Mouse (Mus musculus) forebrain, embryonic 14.5 days (tissue): Measurements from ENCODE around the gene Lrrc14b. TPM values are rescaled to one million over a fixed set of nuclear protein-coding genes. Genes with fewer than 3 reads are reported as not detected.

ENCODE experiments used
- ATAC-seq: fragments of 200-750 bp; cut with Nextera tagmentation; 2 replicates; pipeline ENCODE4 v1.8.0; 2017; ENCODE audit warnings: mild to moderate bottlenecking, moderate library complexity
- DNase-seq: peaks from one replicate; pipeline ENCODE4 v3.0.0-alpha.2; 2015; ENCODE audit warnings: low spot score
- H3K27ac ChIP-seq: fragments of 300-500 bp; sonication (generic); 2 replicates; pipeline ENCODE4 v1.5.1; 2014; ENCODE audit warnings: low read depth, mild to moderate bottlenecking, control low read depth, low read length, moderate library complexity
- H3K27me3 ChIP-seq: fragments of 300-500 bp; sonication (generic); replicated peaks from 2 replicates; pipeline ENCODE4 v1.6.1; 2014; ENCODE audit warnings: low read length, control low read depth, mixed read lengths; ENCODE audit not compliant: control insufficient read depth, insufficient read depth
- H3K36me3 ChIP-seq: fragments of 300-500 bp; sonication (generic); 2 replicates; pipeline ENCODE4 v1.6.1; 2014; ENCODE audit warnings: low read length, control low read depth; ENCODE audit not compliant: control insufficient read depth, insufficient read depth
- H3K4me1 ChIP-seq: fragments of 300-500 bp; sonication (generic); 2 replicates; pipeline ENCODE4 v1.6.1; 2014; ENCODE audit warnings: antibody characterized with exemption, low read length, control low read depth; ENCODE audit not compliant: control insufficient read depth, insufficient read depth
- H3K4me2 ChIP-seq: fragments of 300-500 bp; sonication (generic); 2 replicates; pipeline ENCODE4 v1.6.1; 2014; ENCODE audit warnings: mild to moderate bottlenecking, control low read depth, low read length
- H3K4me3 ChIP-seq: fragments of 300-500 bp; sonication (generic); 2 replicates; pipeline ENCODE4 v1.5.1; 2014; ENCODE audit warnings: low read depth, low read length, control low read depth
- H3K9ac ChIP-seq: fragments of 300-500 bp; sonication (generic); 2 replicates; pipeline ENCODE4 v1.6.1; 2014; ENCODE audit warnings: mild to moderate bottlenecking, low read length, control low read depth, moderate library complexity
- H3K9me3 ChIP-seq: fragments of 300-500 bp; sonication (generic); replicated peaks from 2 replicates; pipeline ENCODE4 v1.6.1; 2016; ENCODE audit warnings: low read length, control low read depth, mixed read lengths; ENCODE audit not compliant: control insufficient read depth
- WGBS: fragments of 180-500 bp; shearing (Covaris S2); extraction: QIAGEN DNeasy Blood & Tissue Kit; methylation state at CpG from one replicate; pipeline ENCODE4 v1.1.7; 2014; 5-methylcytosine and 5-hydroxymethylcytosine counted together
- microRNA counts: library from miRNA; unstranded; fragments of <30 nt; microRNA quantifications from one replicate; lab custom pipeline; 2016
- microRNA-seq: library from miRNA; unstranded; fragments of <30 nt; microRNA quantifications from one replicate; pipeline ENCODE4, GENCODE M21; 2016
- polyA plus RNA-seq: library from polyadenylated mRNA; unstranded; fragments of >200 nt; fragmentation: Nextera tagmentation; extraction: Ambion mirVana; gene quantifications from 2 replicates; pipeline ENCODE4 v1.2.1, GENCODE M21; 2014

The Lrrc14b gene
- polyA plus RNA-seq, 1 experiment from 2014 or later, result not detected

DNA sequence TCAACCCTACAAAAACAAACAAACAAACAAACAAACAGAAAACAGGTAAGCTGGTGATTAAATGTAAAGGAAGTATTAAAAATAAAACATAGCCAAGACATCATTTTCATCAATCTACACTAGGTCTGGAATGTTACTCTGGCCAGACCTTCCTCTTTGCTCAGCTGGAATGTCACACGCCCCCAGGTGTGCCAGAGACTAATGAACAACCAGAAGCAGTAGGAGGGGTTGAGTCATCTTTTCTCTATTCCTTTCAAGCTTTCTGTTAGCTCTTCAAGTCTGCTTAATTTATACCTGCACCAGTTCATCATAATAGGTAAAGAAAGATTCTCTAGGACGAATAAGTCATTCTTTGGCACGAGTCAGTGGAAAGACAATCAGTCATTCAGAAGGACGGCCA is 47.4 kb downstream of the Lrrc14b start:
- ATAC-seq (no peak), DNase-seq (no peak)
- no peak overlapping the region for H3K27ac ChIP-seq

DNA sequence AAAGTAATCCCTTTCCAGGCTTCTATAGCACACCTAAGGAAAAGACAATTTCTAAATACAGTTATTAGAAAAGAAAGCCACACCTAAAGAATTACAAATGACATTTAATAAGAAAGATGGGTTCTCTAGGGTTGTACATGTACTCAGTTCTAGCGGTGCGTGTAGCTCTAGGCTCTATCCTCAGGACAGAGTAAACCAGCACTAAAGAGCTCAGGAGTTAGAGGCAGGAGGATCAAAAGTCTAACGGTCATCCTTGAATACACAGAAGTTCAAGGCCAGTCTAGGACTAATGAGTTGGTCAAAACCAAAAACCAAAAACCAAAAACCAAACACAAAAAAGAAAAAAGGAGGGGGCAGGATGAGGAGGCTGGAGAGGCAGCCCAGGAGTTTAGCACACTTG is 49.2 kb downstream of the Lrrc14b start:
- no peak for ATAC-seq
- H3K9ac ChIP-seq, result no peak overlapping the region
- WGBS, result 98% methylated on average over 3 of the region's 3 CpGs

More for the DNA sequence above, 47.4 kb downstream of the Lrrc14b start:
- Histone ChIP-seq H3K4me1 (peaks cover 7% of the 10 kb centered on the region), H3K27me3 (no peaks in the 10 kb centered on the region), H3K4me3 (peak overlapping the region; percentile 87), H3K4me2 (peak overlapping the region; percentile 88), H3K9ac (peak overlapping the region; percentile 85), H3K36me3 (peaks cover 13% of the 10 kb centered on the region), H3K9me3 (no peaks in the 10 kb centered on the region)
- WGBS, result 26% methylated on average over 4 of the region's 4 CpGs

More for the DNA sequence above, 49.2 kb downstream of the Lrrc14b start:
- H3K36me3 ChIP-seq, result peaks cover 18% of the 10 kb centered on the region
- H3K4me2 ChIP-seq, result no peak overlapping the region
- peaks cover 7% of the 10 kb centered on the region for H3K4me1 ChIP-seq
- no peak for DNase-seq
- H3K27me3 ChIP-seq, result no peaks in the 10 kb centered on the region
- H3K4me3 ChIP-seq, result no peak overlapping the region
- H3K9me3 ChIP-seq, result no peaks in the 10 kb centered on the region
- no peak overlapping the region for H3K27ac ChIP-seq

MicroRNAs encoded within 50 kb of the gene (microRNA counts, 519-probe panel; counts per million panel counts)
- not detected for microRNA mmu-miR-692 (lab: Ali Mortazavi, UCI)

Small RNAs within 50 kb of the gene (microRNA-seq; reads per million reads assigned to microRNA genes)
- not detected for gene Mir692-3

Other genes starting within 250 kb of the Lrrc14b start
- 0.04 TPM in 1 of 2 replicates, not detected in the other for gene Slc9a3, start 242.5 kb downstream of the Lrrc14b start, polyA plus RNA-seq
- 134 and 138 TPM in 2 replicates for gene Exoc3, start 155.3 kb downstream of the Lrrc14b start, polyA plus RNA-seq
- gene Ahrr, start 71.7 kb downstream of the Lrrc14b start, polyA plus RNA-seq, result 0.88 and 0.89 TPM in 2 replicates
- gene Pdcd6, start 46.4 kb downstream of the Lrrc14b start, polyA plus RNA-seq, result 150 and 155 TPM in 2 replicates
- 167 and 188 TPM in 2 replicates for gene Sdha, start 13.7 kb downstream of the Lrrc14b start, polyA plus RNA-seq
- gene Ccdc127, start 13.7 kb downstream of the Lrrc14b start, polyA plus RNA-seq, result 37.4 and 47.2 TPM in 2 replicates
- 7.0 and 8.3 TPM in 2 replicates for gene Zfp72, start 26.8 kb upstream of the Lrrc14b start, polyA plus RNA-seq
- 92.6 and 92.8 TPM in 2 replicates for gene Ftl1-ps1, start 35.7 kb upstream of the Lrrc14b start, polyA plus RNA-seq
- gene Zfp825, start 130.0 kb upstream of the Lrrc14b start, polyA plus RNA-seq, result 15.2 and 18.0 TPM in 2 replicates